Mouse (Mus musculus) brown adipose tissue, adult 24 weeks (tissue): ENCODE measurements around the gene Slc26a11. TPM values are rescaled to one million over a fixed set of nuclear protein-coding genes. Genes with fewer than 3 reads are reported as not detected.
"Not testable (repeated sequence)": the region's sequence is repeated elsewhere in the genome, so short reads cannot be mapped to it uniquely, and the experiment has no call there.

Experiments
- H3K27ac ChIP-seq: fragments of 200-500 bp; replicated peaks from 2 replicates; pipeline ENCODE4 v1.5.1; 2012; ENCODE audit warnings: low read depth, mild to moderate bottlenecking, low read length
- H3K4me1 ChIP-seq: fragments of 200-500 bp; 2 replicates; pipeline ENCODE4 v1.6.1; 2012; ENCODE audit warnings: low read length, mixed read lengths; ENCODE audit not compliant: control insufficient read depth, insufficient read depth, insufficient read length
- H3K4me3 ChIP-seq: fragments of 200-500 bp; 2 replicates; pipeline ENCODE4 v1.5.1; 2012; ENCODE audit warnings: low read depth, mild to moderate bottlenecking, low read length, moderate library complexity; ENCODE audit not compliant: insufficient read depth
- polyA plus RNA-seq: library from polyadenylated mRNA; stranded (reverse); fragments of >200 nt; gene quantifications from 2 replicates; pipeline ENCODE4 v1.2.4, GENCODE M21; 2012; ENCODE audit not compliant: missing spikeins, insufficient read depth, insufficient read length

Gene Slc26a11
- polyA plus RNA-seq, 1 experiment: 3.1 TPM

- H3K4me3 ChIP-seq: no peak overlapping the region
- H3K27ac ChIP-seq: no peak overlapping the region
- 0 out of 2 replicates have a peak, but pooled peaks cover 4% of the 10 kb centered on the region for H3K4me1 ChIP-seq
These were observed 30.9 kb downstream of the Slc26a11 start for GRCm38 (mm10) chr11:119386306-119386705.

GRCm38 (mm10) chr11:119387273-119387672 lies 31.9 kb downstream of the Slc26a11 start:
- H3K27ac ChIP-seq: not testable (repeated sequence)

GRCm38 (mm10) chr11:119389851-119390270 lies 34.5 kb downstream of the Slc26a11 start:
- peak overlapping the region; percentile 97 for H3K4me3 ChIP-seq
- peaks cover 11% of the 10 kb centered on the region; the same call in 1 of the 2 replicates for H3K4me1 ChIP-seq
- peak overlapping the region; percentile 95 for H3K27ac ChIP-seq

More at GRCm38 (mm10) chr11:119387273-119387672, 31.9 kb downstream of the Slc26a11 start:
- H3K4me1 ChIP-seq, H3K4me3 ChIP-seq: not testable (repeated sequence)

GRCm38 (mm10) chr11:119390271-119391231 lies 35.2 kb downstream of the Slc26a11 start:
- Histone ChIP-seq H3K27ac (peak overlapping the region; percentile 95), H3K4me1 (peaks cover 13% of the 10 kb centered on the region), H3K4me3 (peak overlapping the region; percentile 97)

- peak overlapping the region; percentile 97 for H3K4me3 ChIP-seq
- peaks cover 13% of the 10 kb centered on the region for H3K4me1 ChIP-seq
- H3K27ac ChIP-seq: peak overlapping the region; percentile 95
These were observed 36.1 kb downstream of the Slc26a11 start for GRCm38 (mm10) chr11:119391386-119392000.

- Histone ChIP-seq H3K27ac (peak overlapping the region; percentile 95), H3K4me1 (peaks cover 13% of the 10 kb centered on the region), H3K4me3 (peak overlapping the region; percentile 97)
These were observed 36.8 kb downstream of the Slc26a11 start for GRCm38 (mm10) chr11:119392001-119392614.

- Histone ChIP-seq H3K4me3 (peak within 1 kb of the TSS; percentile 97), H3K27ac (peak within 1 kb of the TSS; percentile 95), H3K4me1 (peaks cover 13% of the 10 kb centered on the region)
These were observed 37.6 kb downstream of the Slc26a11 start, which contains the start of gene Rnf213 for GRCm38 (mm10) chr11:119392800-119393482. TSS of gene Rnf213 (plus strand) at chr11:119393100.

- Histone ChIP-seq H3K4me3 (peak overlapping the region; percentile 79), H3K4me1 (peaks cover 13% of the 10 kb centered on the region), H3K27ac (peak overlapping the region; percentile 76)
These were observed 38.1 kb downstream of the Slc26a11 start for GRCm38 (mm10) chr11:119393483-119393804.

- Histone ChIP-seq H3K27ac (no peak overlapping the region), H3K4me3 (peak overlapping the region; percentile 79), H3K4me1 (peaks cover 13% of the 10 kb centered on the region)
These were observed 38.9 kb downstream of the Slc26a11 start for GRCm38 (mm10) chr11:119394210-119394609.

- Histone ChIP-seq H3K4me3 (peak overlapping the region; percentile 30), H3K4me1 (peaks cover 9% of the 10 kb centered on the region), H3K27ac (no peak overlapping the region)
These were observed 40.0 kb downstream of the Slc26a11 start for GRCm38 (mm10) chr11:119395394-119395793.

- Histone ChIP-seq H3K4me3 (peak overlapping the region; percentile 5; the same call in 1 of the 2 replicates), H3K27ac (no peak overlapping the region), H3K4me1 (peaks cover 9% of the 10 kb centered on the region)
These were observed 40.6 kb downstream of the Slc26a11 start for GRCm38 (mm10) chr11:119395931-119396330.

- Histone ChIP-seq H3K27ac (no peak overlapping the region), H3K4me3 (no peak overlapping the region), H3K4me1 (peaks cover 9% of the 10 kb centered on the region)
These were observed 41.1 kb downstream of the Slc26a11 start for GRCm38 (mm10) chr11:119396461-119396860.

- H3K4me3 ChIP-seq: no peak overlapping the region
- H3K27ac ChIP-seq: peak overlapping the region; percentile 76
- no peaks in the 10 kb centered on the region for H3K4me1 ChIP-seq
These were observed 47.3 kb downstream of the Slc26a11 start for GRCm38 (mm10) chr11:119402501-119403160.

- Histone ChIP-seq H3K4me1 (no peaks in the 10 kb centered on the region), H3K27ac (no peak overlapping the region), H3K4me3 (no peak overlapping the region)
These were observed 49.3 kb downstream of the Slc26a11 start for GRCm38 (mm10) chr11:119404627-119405026.
